Mouse (Mus musculus): ENCODE data around the gene Agtrap. TPM values are rescaled to one million over a fixed set of nuclear protein-coding genes. Genes with fewer than 3 reads are reported as not detected.

The Agtrap gene
- polyA plus RNA-seq, 1 experiment = 119 TPM

DNA sequence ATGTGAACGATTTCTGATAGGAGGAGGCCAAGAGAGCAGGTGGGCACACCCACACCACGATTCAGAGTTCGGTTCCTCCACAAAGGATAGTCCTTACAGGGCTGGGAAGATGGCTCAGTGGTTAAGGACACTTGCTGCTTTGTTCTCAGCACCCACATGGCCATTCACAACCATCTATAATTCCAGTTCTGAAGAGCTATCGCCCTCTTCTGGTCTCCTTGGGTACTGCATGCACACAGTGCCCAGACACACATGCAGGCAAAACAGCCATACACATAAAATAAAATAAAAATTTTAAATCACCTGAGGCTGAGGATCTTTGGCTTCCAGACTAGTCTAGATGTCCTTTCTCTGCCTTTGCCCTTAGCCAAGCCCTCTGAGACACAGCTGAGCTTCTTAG, 29.6 kb upstream of the Agtrap start:
- Histone ChIP-seq H3K27ac (ENCODE audit: insufficient read depth, low read depth, low read length) (no peak overlapping the region), H3K27me3 (replicated peaks; ENCODE audit: control insufficient read depth, insufficient read depth, low read length) (no peaks in the 10 kb centered on the region), H3K4me3 (ENCODE audit: insufficient read depth, low read depth, low read length) (no peak overlapping the region), H3K36me3 (ENCODE audit: control insufficient read depth, insufficient read depth, low read length) (no peaks in the 10 kb centered on the region), H3K4me1 (ENCODE audit: control insufficient read depth, insufficient read depth, low read length) (no peaks in the 10 kb centered on the region)
- WGBS = 71% methylated on average over 4 of the region's 4 CpGs
- 0 out of 2 replicates have a peak, but pooled peaks have one; percentile 12 for TF ChIP-seq CTCF (conservative IDR thresholded peaks at IDR 0.05; ENCODE audit: insufficient read depth, insufficient read length, low read depth, low read length)
- no peak for TF ChIP-seq POLR2A (IDR thresholded peaks at IDR 0.05; ENCODE audit: low read depth, low read length)
- no peak for DNase-seq

DNA sequence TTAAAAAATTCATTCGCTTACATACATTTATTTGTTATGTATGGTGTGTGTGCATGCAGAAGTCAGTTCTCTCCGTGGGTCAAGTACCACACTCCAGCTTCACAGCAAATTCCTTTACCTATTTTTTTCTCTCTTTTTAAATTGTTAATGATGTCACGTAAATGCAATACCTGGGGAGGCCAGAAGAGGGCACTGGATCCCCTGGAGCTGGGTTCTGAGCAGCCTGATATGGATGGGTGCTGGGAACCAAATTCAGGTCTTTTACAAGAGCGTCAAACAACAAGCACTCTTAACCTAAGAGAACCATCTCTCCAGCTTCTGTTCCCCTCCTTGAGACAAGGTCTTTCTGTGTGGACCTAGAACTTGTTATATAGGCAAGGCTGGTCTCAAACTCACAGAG, 28.8 kb upstream of the Agtrap start:
- TF ChIP-seq POLR2A (IDR thresholded peaks at IDR 0.05; ENCODE audit: low read depth, low read length) = no peak
- TF ChIP-seq CTCF (conservative IDR thresholded peaks at IDR 0.05; ENCODE audit: insufficient read depth, insufficient read length, low read depth, low read length) = 0 out of 2 replicates have a peak, but pooled peaks have one; percentile 20
- Histone ChIP-seq H3K27ac (ENCODE audit: insufficient read depth, low read depth, low read length) (no peak overlapping the region), H3K27me3 (replicated peaks; ENCODE audit: control insufficient read depth, insufficient read depth, low read length) (no peaks in the 10 kb centered on the region), H3K4me3 (ENCODE audit: insufficient read depth, low read depth, low read length) (no peak overlapping the region), H3K4me1 (ENCODE audit: control insufficient read depth, insufficient read depth, low read length) (no peaks in the 10 kb centered on the region), H3K36me3 (ENCODE audit: control insufficient read depth, insufficient read depth, low read length) (no peaks in the 10 kb centered on the region)
- 79% methylated on average over 4 of the region's 4 CpGs for WGBS
- no peak for DNase-seq

DNA sequence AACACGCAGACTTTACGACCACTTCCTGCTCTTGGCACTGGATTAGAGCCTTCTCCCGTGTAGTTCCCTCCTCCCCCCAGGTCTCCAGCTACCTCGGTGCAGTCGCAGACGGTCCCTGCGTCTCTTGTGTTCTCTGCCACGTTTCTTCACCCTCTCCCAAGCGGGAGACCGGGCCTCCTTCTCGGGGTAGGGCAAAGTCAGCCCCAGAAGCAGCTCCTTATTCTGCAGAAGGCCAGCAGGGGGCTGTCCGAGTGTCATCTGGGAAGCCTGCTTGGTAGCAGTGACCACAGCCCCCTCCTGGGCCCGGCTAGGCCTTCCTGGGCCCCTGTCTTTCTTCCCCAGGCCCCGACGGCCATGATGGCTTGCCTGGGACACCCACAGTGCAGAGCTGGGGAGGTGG, 27.6 kb upstream of the Agtrap start:
- no peak overlapping the region for H3K27ac ChIP-seq (ENCODE audit: insufficient read depth, low read depth, low read length)
- WGBS = 2% methylated on average over 15 of the region's 15 CpGs
- H3K36me3 ChIP-seq (ENCODE audit: control insufficient read depth, insufficient read depth, low read length) = no peaks in the 10 kb centered on the region
- peak; percentile 62 for DNase-seq
- H3K4me1 ChIP-seq (ENCODE audit: control insufficient read depth, insufficient read depth, low read length) = no peaks in the 10 kb centered on the region
- H3K27me3 ChIP-seq (replicated peaks; ENCODE audit: control insufficient read depth, insufficient read depth, low read length) = no peaks in the 10 kb centered on the region
- H3K4me3 ChIP-seq (ENCODE audit: insufficient read depth, low read depth, low read length) = no peak overlapping the region
- peak; percentile 45 for TF ChIP-seq CTCF (conservative IDR thresholded peaks at IDR 0.05; ENCODE audit: insufficient read depth, insufficient read length, low read depth, low read length)
- TF ChIP-seq POLR2A (IDR thresholded peaks at IDR 0.05; ENCODE audit: low read depth, low read length) = no peak

DNA sequence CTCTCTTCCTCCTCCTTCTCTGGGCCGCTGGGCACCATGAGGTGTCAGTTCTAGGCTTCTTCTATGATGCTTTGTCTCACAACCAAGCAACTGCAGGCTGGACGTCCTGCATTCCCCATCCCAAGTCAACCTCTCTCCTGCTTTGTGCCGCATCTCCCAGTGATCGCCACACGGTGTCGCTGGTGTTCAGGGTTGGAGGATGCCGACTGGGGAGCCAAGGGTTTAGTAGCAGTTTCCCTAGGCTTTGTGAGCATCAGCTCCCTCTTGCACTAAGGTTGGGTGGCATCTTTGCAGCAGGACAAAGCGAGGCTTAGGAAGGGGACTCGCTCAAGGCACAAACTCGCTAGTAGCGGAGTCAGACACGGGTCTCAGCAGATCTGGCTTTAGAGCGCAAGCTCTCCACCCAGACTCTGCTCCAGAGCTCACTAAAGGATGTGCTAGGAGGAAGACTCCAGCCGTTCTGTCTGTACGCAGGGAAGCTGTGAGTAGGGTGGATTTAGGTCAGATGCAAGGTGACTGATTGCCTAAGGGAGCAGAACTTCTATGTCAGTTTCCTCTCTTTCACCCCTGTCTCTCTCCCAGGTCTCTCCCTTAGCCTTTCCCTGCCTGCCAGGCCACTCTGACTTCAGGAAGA, 27.0 kb upstream of the Agtrap start:
- WGBS = 5% methylated on average over 15 of the region's 15 CpGs
- no peaks in the 10 kb centered on the region for H3K4me1 ChIP-seq (ENCODE audit: control insufficient read depth, insufficient read depth, low read length)
- no peaks in the 10 kb centered on the region for H3K27me3 ChIP-seq (replicated peaks; ENCODE audit: control insufficient read depth, insufficient read depth, low read length)
- no peak overlapping the region for H3K27ac ChIP-seq (ENCODE audit: insufficient read depth, low read depth, low read length)
- H3K36me3 ChIP-seq (ENCODE audit: control insufficient read depth, insufficient read depth, low read length) = no peaks in the 10 kb centered on the region
- DNase-seq = peak; percentile 85
- no peak overlapping the region for H3K4me3 ChIP-seq (ENCODE audit: insufficient read depth, low read depth, low read length)
- TF ChIP-seq POLR2A (IDR thresholded peaks at IDR 0.05; ENCODE audit: low read depth, low read length) = no peak
- peak; percentile 100 for TF ChIP-seq CTCF (conservative IDR thresholded peaks at IDR 0.05; ENCODE audit: insufficient read depth, insufficient read length, low read depth, low read length)

DNA sequence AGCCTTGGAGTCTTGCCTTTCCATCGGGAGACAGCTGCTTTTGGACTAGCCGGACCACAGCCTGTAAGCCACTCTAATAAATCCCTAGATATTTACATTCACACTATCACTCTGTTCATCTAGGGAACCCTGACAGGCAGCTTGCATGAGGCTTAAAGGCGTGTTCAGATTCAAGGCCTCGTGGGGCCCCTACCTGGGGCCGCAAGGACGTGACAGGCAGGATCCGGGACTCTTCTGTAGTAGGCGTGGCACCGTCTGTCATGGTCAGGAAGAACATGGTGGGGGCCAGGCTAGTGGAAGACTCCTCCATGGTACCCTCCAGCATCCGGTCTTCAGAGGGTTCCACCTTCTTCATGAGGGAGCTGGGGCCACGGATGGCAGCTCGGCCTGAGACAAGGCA, 24.7 kb upstream of the Agtrap start:
- TF ChIP-seq CTCF (conservative IDR thresholded peaks at IDR 0.05; ENCODE audit: insufficient read depth, insufficient read length, low read depth, low read length) (no peak), POLR2A (IDR thresholded peaks at IDR 0.05; ENCODE audit: low read depth, low read length) (no peak)
- DNase-seq = no peak
- Histone ChIP-seq H3K27me3 (replicated peaks; ENCODE audit: control insufficient read depth, insufficient read depth, low read length) (no peaks in the 10 kb centered on the region), H3K36me3 (ENCODE audit: control insufficient read depth, insufficient read depth, low read length) (no peaks in the 10 kb centered on the region), H3K4me1 (ENCODE audit: control insufficient read depth, insufficient read depth, low read length) (no peaks in the 10 kb centered on the region), H3K27ac (ENCODE audit: insufficient read depth, low read depth, low read length) (no peak overlapping the region), H3K4me3 (ENCODE audit: insufficient read depth, low read depth, low read length) (no peak overlapping the region)
- WGBS = 84% methylated on average over 12 of the region's 12 CpGs

DNA sequence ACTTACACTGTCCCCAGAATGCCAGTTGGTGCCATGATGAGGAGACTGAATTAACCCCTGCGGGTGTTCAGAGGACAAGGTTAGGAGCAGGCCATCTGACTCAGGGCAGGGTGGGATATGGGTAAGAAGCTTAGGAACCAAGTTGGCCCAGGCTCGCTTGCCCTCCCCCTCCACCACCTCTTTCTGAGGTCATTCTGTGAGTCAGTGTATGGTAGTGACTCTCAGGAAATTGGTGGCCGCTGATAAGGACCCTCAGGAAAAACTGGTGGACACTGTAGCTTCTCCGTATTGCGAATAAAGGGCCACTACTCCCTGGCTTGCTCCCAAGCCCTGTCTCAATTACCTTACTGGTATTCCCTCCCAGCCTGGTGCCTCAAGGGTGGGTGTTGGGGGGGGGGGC, 21.4 kb upstream of the Agtrap start:
- Histone ChIP-seq H3K27me3 (replicated peaks; ENCODE audit: control insufficient read depth, insufficient read depth, low read length) (no peaks in the 10 kb centered on the region), H3K4me1 (ENCODE audit: control insufficient read depth, insufficient read depth, low read length) (no peaks in the 10 kb centered on the region), H3K36me3 (ENCODE audit: control insufficient read depth, insufficient read depth, low read length) (no peaks in the 10 kb centered on the region), H3K27ac (ENCODE audit: insufficient read depth, low read depth, low read length) (no peak overlapping the region), H3K4me3 (ENCODE audit: insufficient read depth, low read depth, low read length) (no peak overlapping the region)
- no peak for DNase-seq
- WGBS = 72% methylated on average over 5 of the region's 5 CpGs
- TF ChIP-seq CTCF (conservative IDR thresholded peaks at IDR 0.05; ENCODE audit: insufficient read depth, insufficient read length, low read depth, low read length) (no peak), POLR2A (IDR thresholded peaks at IDR 0.05; ENCODE audit: low read depth, low read length) (no peak)

DNA sequence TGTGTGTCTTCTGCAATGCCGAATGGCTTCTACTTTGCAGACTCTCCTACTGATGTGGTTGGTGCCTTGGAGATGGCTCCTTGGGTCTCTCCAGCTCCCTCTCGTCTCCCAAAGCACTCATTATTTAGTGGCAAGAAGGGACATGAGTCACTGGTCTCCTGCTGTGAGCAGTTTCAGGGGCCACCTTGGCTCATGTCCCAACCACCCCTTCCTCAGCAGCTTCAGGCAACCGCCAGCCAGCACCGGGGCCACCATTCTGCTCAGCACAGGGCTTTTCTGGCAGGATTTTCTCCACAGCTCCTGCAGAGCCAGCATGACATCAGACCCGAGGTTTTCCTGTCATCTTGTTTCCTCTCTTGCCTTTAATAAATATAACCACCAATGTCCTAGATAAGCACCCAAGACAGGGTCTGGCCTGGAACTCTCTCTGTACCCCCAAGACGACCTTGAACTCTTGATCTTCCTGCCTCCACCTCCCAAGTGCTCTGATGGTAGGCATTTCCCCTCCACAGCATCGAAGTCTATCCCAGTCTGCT, 20.8 kb upstream of the Agtrap start:
- Histone ChIP-seq H3K36me3 (ENCODE audit: control insufficient read depth, insufficient read depth, low read length) (no peaks in the 10 kb centered on the region), H3K4me3 (ENCODE audit: insufficient read depth, low read depth, low read length) (no peak overlapping the region), H3K27ac (ENCODE audit: insufficient read depth, low read depth, low read length) (no peak overlapping the region), H3K4me1 (ENCODE audit: control insufficient read depth, insufficient read depth, low read length) (no peaks in the 10 kb centered on the region), H3K27me3 (replicated peaks; ENCODE audit: control insufficient read depth, insufficient read depth, low read length) (no peaks in the 10 kb centered on the region)
- peak; percentile 6 for DNase-seq
- no peak for TF ChIP-seq CTCF (conservative IDR thresholded peaks at IDR 0.05; ENCODE audit: insufficient read depth, insufficient read length, low read depth, low read length)
- TF ChIP-seq POLR2A (IDR thresholded peaks at IDR 0.05; ENCODE audit: low read depth, low read length) = no peak
- WGBS = 50% methylated on average over 7 of the region's 7 CpGs
